Mouse (Mus musculus) forelimb bud, embryonic 11.5 days (tissue): Measurements from ENCODE around the gene Dnajb5.

Experiments used
- DNase-seq: peaks from one replicate; pipeline ENCODE4 v3.0.0-alpha.2; 2012; ENCODE audit warnings: low read depth, low spot score

Dnajb5 gene

DNA sequence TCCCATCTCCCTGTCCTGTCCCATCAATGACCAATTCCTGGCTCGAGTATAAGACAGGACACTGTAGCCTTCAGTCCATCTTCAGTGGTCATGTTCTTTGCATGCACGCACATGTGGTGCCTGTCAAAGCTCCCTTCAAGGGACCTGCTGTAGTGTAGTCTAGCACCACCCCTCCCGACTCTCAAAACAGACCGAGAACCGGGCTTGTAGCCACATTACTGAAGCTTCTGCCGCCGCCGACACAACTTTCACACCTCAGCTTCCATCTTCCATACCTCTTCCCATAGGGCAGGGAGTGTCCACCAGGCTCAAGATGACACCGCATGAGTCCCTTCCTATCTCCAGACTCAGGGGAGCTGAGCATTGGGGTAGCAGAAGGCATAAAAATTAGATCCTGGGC, 5.4 kb upstream of the Dnajb5 start:
- DNase-seq: no peak

DNA sequence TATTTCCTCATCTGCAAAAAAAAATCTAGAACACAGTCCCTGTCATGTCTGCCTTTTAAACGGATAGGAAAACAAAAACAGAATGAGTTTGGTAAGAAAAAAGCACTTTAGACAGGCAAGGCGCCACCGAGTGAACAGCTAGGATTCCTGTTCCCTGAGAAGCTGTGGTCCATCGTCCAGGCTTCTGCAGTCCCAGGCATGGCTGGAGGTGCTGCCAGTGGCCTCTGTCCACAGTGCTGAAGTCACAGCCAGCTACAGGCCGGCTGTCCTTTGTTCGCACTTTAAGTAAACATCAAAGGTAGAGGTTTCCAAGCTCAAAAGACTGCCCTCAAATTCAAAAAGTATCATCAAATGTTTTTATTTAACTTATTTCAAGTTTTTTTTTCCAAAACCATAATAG, 4.6 kb upstream of the Dnajb5 start:
- DNase-seq: peak; percentile 65

GRCm38 (mm10) chr4:42945445-42945844, 4.2 kb upstream of the Dnajb5 start:
- DNase-seq: no peak

- DNase-seq: peak; percentile 66
Measured at GRCm38 (mm10) chr4:42945952-42946351, 3.7 kb upstream of the Dnajb5 start.

DNA sequence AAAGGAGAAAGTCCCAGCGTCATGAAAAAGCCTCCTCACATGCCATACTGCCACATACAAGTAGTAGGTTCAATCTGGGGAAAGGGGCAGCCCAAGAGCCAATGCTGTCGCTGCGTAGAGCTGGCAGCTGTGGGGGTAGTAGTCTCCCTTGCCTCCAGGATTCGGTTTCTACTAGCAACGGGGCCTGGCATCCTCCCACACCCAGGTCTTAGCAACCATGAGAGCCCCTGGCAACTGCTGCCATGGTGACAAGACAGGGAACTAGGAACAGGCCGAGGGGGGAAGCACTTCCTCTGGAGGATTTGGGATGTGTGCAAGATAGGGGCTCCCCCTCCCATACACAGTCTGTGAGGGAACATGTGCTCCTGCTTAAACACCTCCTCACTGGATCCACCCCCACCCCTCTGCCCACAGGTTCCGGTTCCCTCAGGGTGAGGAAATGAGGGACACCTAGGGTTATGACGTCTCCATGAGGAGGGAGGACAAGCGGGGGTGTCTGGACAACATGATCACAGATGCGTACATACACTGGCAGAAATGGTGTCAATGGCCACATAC, 2.8 kb upstream of the Dnajb5 start:
- DNase-seq: no peak

DNA sequence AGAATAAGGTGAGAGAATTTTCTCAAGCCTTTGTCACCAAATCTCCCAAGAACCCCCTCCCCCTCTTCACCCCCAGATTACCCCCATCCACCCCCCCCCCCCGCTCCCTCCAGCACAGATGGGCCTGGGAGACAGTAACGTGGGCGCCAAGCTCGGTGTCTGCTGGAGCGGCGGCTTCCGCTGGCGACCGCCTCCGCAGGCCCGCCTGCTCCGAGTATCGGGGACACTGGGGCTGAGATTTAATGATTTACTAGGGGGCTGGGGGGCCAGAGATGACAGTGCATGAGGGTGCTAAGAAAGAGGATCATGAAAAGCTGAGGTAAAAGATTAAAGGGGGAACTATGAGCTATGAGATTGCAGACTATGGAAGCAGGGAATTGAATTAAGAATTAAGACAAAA, 1.1 kb upstream of the Dnajb5 start:
- DNase-seq: no peak

DNA sequence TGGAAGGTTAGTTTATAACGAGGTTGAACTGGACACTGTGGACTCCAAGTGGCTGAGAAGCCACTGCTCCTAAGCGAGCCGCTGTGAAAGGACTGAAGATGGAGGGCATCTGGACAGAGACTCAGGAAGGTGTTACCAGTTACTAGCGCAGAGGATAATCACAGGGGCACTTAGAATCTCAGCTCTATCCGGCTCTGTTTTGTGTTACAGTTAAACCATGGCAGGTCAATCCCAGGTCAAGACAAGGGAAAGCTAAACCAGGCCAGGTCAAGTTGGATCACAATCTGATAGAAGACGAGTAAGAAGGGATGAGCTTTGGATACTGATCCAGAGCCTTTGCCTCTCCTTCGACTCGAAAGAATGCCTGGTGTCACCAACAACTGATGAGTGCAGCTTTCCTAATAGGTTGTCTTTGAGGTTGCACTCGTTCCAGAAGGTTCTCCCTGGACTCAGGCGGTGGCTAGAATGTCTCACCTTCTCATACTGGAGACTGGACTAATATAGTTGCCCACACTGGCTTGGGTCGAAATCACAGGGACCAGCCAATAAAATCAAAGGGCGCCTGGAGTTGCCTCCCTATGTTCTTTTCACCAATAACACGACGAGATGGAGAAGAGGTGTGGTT, 451 bp upstream of the Dnajb5 start:
- DNase-seq: no peak

- DNase-seq: peak; percentile 84
Measured at GRCm38 (mm10) chr4:42950065-42950558, 498 bp downstream of the Dnajb5 start.

DNA sequence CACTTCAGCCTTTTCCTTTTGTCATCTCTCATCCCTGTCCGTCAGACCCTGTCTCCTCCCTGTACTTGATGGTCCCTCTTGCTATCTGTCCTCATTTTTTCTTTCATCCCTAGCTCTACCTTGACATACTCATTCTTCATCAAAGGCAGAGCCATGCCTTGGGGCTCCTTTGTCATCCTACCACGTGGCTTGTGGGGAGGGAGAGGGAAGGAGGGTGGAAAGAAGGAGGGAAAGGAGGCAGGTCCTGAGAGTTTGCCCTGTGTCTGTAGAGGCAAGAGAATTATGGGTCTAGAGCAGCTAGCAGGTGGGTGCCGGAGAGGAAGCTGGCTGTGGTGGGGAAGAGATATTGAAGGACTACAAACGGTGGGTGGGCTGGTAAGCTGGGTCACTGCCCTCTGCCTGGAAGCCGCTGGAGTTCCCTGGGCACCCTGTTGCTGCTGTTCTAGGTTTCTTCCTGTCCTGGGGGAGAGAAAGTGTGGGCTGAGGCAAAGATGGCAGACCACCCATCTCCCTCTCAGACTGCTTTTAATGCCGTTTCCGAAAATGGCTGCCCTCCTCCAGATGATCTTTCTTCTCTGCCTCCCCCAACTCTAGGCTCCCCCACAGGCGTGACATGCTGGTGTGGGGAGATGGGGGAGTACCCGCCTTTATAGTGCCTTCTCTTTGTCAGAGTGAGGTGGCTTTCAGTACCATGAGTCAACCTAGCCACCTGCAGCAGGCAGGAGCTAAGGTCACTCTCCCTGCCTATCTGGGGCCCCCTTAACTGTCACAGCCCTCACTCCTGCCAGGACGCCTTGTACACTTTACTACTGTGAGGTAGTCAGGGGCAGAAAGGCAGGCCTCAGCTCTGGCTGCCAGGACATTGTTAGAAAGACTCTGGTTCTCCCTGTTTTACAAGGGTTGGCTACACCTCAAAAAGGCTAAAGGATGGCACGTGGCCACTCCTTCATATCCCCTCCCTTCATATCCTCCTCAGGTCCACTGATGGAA, 1.9 kb downstream of the Dnajb5 start:
- no peak for DNase-seq

GRCm38 (mm10) chr4:42952563-42952962, 2.9 kb downstream of the Dnajb5 start:
- DNase-seq: no peak

GRCm38 (mm10) chr4:42953435-42954094, 4.0 kb downstream of the Dnajb5 start:
- DNase-seq: no peak

DNA sequence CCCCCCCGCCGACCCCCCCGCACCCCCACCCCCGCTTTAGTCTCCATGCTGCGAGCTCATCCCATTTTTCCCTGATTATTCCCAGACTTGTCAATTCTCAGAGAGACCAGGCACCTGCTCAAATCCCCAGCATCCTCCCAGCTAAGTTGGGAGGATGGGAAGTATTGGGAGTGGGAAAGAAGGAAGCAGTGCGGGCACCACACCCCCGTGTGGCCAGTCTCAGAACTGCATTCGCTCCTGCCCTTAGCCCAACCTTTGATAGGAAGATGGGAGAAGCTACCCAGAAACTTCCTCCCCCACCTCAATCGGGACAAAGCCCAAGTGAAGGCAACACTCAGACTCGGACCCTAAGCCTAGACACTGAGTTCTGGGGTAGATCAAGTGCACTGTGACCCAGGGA, 4.7 kb downstream of the Dnajb5 start:
- DNase-seq: peak; percentile 70

DNA sequence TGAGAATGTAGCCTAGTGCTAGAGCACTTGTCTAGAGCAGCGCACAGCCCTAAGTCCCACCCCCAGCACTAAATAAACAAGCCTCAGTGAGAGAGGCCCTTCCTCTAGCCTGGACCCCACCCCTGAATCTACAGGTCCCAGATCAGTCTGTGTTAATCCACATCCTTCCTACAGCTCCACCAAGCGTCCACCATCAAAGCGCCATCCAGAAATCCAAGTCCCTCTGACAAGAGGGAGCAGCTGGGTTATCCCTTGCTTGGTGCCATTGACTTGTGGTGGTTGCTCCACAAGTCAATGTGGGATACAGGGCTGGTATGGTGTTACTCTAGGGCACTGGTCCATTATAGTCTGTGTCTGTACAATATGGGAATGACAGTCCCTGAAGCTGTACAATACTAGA, 5.6 kb downstream of the Dnajb5 start:
- DNase-seq: no peak

DNA sequence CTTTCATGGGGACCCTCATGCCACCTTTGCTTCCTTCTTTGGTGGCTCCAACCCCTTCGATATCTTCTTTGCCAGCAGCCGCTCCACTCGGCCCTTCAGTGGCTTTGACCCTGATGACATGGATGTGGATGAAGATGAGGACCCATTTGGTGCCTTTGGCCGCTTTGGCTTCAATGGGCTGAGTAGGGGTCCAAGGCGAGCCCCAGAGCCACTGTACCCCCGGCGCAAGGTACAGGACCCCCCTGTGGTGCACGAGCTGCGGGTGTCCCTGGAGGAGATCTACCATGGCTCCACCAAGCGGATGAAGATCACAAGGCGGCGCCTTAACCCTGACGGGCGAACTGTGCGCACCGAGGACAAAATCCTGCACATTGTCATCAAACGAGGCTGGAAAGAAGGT, 7.0 kb downstream of the Dnajb5 start:
- DNase-seq: no peak

DNA sequence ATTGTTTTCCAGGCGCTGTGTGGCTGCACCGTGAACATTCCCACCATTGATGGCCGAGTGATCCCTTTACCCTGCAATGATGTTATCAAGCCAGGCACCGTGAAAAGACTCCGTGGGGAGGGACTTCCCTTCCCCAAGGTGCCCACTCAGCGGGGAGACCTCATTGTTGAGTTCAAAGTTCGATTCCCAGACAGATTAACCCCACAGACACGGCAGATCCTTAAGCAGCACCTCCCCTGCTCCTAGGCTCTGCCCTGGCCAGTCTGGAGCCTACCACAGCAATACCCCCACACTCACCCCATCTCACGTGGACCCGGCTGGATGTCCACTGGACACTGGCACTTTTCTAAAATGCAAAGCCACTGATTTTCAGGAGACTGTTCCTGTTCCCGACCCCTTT, 7.7 kb downstream of the Dnajb5 start:
- DNase-seq: no peak

- no peak for DNase-seq
Measured at GRCm38 (mm10) chr4:42957979-42958378, 8.4 kb downstream of the Dnajb5 start.

GRCm38 (mm10) chr4:42958942-42959341, 9.3 kb downstream of the Dnajb5 start:
- DNase-seq: no peak

DNA sequence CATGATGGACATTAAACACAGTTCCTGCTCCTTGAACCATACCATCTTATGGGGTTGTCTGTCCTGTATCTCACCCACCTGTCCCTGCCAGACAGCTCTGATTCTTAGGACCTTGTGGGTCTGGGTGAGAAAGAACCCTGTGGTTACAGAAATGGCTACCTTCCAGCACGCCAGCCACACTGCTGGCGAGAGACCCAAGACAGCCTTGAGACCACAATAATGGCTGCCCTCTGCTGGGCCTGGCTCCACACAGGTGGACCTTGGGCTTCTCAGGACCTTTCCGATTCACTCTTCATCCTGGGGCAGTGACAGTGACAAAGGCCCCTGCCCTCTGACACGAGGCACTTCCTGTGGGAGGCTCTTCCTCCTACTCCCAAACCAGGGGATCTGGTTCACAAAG, 9.8 kb downstream of the Dnajb5 start:
- no peak for DNase-seq

GRCm38 (mm10) chr4:42961592-42961991, 12.0 kb downstream of the Dnajb5 start:
- peak; percentile 43 for DNase-seq

DNA sequence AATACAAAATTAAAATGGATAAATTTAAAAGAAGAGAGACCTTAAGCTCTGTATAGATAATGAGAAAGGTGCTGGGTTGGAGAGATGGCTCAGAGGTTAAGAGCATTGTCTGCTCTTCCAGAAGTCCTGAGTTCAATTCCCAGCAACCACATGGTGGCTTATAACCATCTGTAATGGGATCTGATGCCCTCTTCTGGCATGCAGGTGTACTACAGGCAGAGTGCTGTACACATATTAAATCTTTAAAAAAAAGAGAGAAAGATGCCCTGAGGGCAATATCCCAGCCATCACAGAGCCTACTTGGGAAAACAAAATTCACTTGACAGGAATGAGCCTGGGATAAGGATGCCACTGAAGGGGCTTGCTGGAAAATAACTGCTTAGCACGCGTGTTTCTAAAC, 13.9 kb downstream of the Dnajb5 start:
- no peak for DNase-seq

DNA sequence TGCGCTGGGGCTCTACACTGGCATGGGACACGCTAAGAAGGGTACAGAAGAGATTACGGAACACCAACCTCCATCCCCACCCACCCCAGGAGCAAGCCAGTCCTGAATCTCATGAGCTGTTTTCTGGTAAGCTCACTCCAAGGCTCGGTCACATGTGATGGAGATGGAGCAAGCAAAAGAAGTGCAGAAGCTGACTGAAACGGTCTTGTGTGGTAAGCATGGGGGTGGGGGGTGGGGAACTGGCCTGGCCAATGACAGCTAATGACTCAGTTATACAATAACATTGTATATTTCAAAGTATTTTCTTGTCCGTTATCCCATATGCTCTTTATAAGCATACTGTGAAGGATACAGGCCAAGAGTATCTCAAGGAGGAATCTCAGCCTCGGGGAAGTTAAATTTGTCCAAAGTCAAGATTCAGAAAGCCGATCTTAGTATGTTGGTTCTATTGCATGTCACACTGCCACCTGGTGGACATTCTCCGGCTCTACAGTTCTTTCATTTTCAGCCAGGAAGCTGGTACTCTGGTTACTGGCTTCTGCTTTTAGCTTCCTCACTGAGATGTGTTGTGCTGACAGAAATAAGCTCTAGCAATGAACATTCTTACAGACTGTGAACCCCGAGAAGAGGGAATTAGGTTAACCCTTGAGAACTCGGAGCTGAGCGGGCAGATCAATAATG, 15.6 kb downstream of the Dnajb5 start:
- DNase-seq: peak; percentile 77
